Mouse (Mus musculus) spleen, adult 2 months (tissue): Measurements from ENCODE around the gene Zcchc7.
"Not testable (repeated sequence)": the region's sequence is repeated elsewhere in the genome, so short reads cannot be mapped to it uniquely, and the experiment has no call there.

Experiments used
- CTCF ChIP-seq: fragments of 200-500 bp; IDR thresholded peaks from 2 replicates; pipeline ENCODE4 v1.5.1; 2011; ENCODE audit warnings: mild to moderate bottlenecking, inconsistent platforms; ENCODE audit not compliant: insufficient read depth, insufficient read length, insufficient replicate concordance; ENCODE audit errors: extremely low read depth
- POLR2A ChIP-seq: fragments of 200-500 bp; IDR thresholded peaks from 2 replicates; pipeline ENCODE4 v1.6.1; 2011; ENCODE audit warnings: low read depth, low read length, inconsistent platforms

DNA sequence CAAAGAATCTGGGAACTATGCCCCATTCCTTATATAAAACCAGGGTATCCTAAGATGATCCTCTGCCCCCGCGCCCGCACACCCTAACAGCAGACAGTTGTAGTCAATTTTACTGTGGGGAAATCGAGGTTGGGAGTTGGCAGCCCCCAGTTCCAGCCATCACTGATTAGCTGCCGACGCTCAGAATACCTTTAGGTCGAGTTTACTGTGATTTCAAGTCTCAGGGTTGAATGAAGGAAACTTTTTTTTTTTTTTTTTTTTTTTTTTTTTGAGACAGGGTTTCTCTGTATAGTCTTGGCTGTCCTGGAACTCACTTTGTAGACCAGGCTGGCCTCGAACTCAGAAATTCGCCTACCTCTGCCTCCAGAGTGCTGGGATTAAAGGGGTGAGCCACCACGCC is 1.5 kb downstream of the Zcchc7 start:
- TF ChIP-seq CTCF, POLR2A: not testable (repeated sequence)
